Mouse (Mus musculus): ENCODE measurements around the gene Gm11060. TPM values are rescaled to one million over a fixed set of nuclear protein-coding genes. Genes with fewer than 3 reads are reported as not detected.

Gene Gm11060
- polyA plus RNA-seq, 2 experiments = not detected

- DNase-seq (ENCODE audit: low spot score) (no peak), ATAC-seq (ENCODE audit: low FRiP score, low read depth) (no peak)
- no peak overlapping the region for H3K4me2 ChIP-seq (replicated peaks; ENCODE audit: low read depth, low read length, severe bottlenecking)
- H3K9me3 ChIP-seq (ENCODE audit: control insufficient read depth, low read length) = no peaks in the 10 kb centered on the region
- TF ChIP-seq POLR2A (IDR thresholded peaks at IDR 0.05; ENCODE audit: borderline replicate concordance, extremely low read depth, insufficient read depth, insufficient read length) = no peak
- peaks cover 98% of the 10 kb centered on the region for H3K27me3 ChIP-seq (ENCODE audit: control insufficient read depth, insufficient read depth, low read length)
- H3K4me3 ChIP-seq (replicated peaks; ENCODE audit: low read length) = no peak overlapping the region
- H3K4me1 ChIP-seq (ENCODE audit: control insufficient read depth, insufficient read depth, low read length) = peaks cover 5% of the 10 kb centered on the region; the same call in 1 of the 2 replicates
- 6% methylated on average over 12 of the region's 12 CpGs for WGBS
- no peak overlapping the region for H3K9ac ChIP-seq (ENCODE audit: low read depth, low read length, severe bottlenecking)
- H3K27ac ChIP-seq (replicated peaks; ENCODE audit: low read depth, low read length) = no peak overlapping the region
- no peaks in the 10 kb centered on the region for H3K36me3 ChIP-seq (ENCODE audit: control insufficient read depth, insufficient read depth, low read length)
Observed at GRCm38 (mm10) chr2:105131061-105131810, 39.4 kb downstream of the Gm11060 start.

- 3% methylated on average over 2 of the region's 2 CpGs for WGBS
- no peak overlapping the region for H3K9ac ChIP-seq (ENCODE audit: low read depth, low read length, severe bottlenecking)
- no peaks in the 10 kb centered on the region for H3K9me3 ChIP-seq (ENCODE audit: control insufficient read depth, low read length)
- no peaks in the 10 kb centered on the region for H3K36me3 ChIP-seq (ENCODE audit: control insufficient read depth, insufficient read depth, low read length)
- DNase-seq (ENCODE audit: low spot score) (no peak), ATAC-seq (ENCODE audit: low FRiP score, low read depth) (no peak)
- H3K27me3 ChIP-seq (ENCODE audit: control insufficient read depth, insufficient read depth, low read length) = peaks cover 98% of the 10 kb centered on the region
- H3K27ac ChIP-seq (replicated peaks; ENCODE audit: low read depth, low read length) = no peak overlapping the region
- no peak overlapping the region for H3K4me3 ChIP-seq (replicated peaks; ENCODE audit: low read length)
- 0 out of 2 replicates have a peak, but pooled peaks cover 5% of the 10 kb centered on the region for H3K4me1 ChIP-seq (ENCODE audit: control insufficient read depth, insufficient read depth, low read length)
- no peak for TF ChIP-seq POLR2A (IDR thresholded peaks at IDR 0.05; ENCODE audit: borderline replicate concordance, extremely low read depth, insufficient read depth, insufficient read length)
- H3K4me2 ChIP-seq (replicated peaks; ENCODE audit: low read depth, low read length, severe bottlenecking) = no peak overlapping the region
Observed at GRCm38 (mm10) chr2:105131811-105132100, 39.9 kb downstream of the Gm11060 start.

GRCm38 (mm10) chr2:105132300-105132699, 40.5 kb downstream of the Gm11060 start:
- Histone ChIP-seq H3K4me3 (replicated peaks; ENCODE audit: low read length) (no peak overlapping the region), H3K27me3 (ENCODE audit: control insufficient read depth, insufficient read depth, low read length) (peaks cover 98% of the 10 kb centered on the region), H3K9ac (ENCODE audit: low read depth, low read length, severe bottlenecking) (no peak overlapping the region), H3K9me3 (ENCODE audit: control insufficient read depth, low read length) (no peaks in the 10 kb centered on the region), H3K4me2 (replicated peaks; ENCODE audit: low read depth, low read length, severe bottlenecking) (no peak overlapping the region), H3K4me1 (ENCODE audit: control insufficient read depth, insufficient read depth, low read length) (0 out of 2 replicates have a peak, but pooled peaks cover 2% of the 10 kb centered on the region), H3K36me3 (ENCODE audit: control insufficient read depth, insufficient read depth, low read length) (no peaks in the 10 kb centered on the region), H3K27ac (replicated peaks; ENCODE audit: low read depth, low read length) (no peak overlapping the region)
- no peak for TF ChIP-seq POLR2A (IDR thresholded peaks at IDR 0.05; ENCODE audit: borderline replicate concordance, extremely low read depth, insufficient read depth, insufficient read length)
- WGBS = under 1% methylated on average over 16 of the region's 17 CpGs
- ATAC-seq (ENCODE audit: low FRiP score, low read depth) (no peak), DNase-seq (ENCODE audit: low spot score) (no peak)

GRCm38 (mm10) chr2:105132933-105133795, 41.3 kb downstream of the Gm11060 start:
- no peak overlapping the region for H3K27ac ChIP-seq (replicated peaks; ENCODE audit: low read depth, low read length)
- H3K9ac ChIP-seq (ENCODE audit: low read depth, low read length, severe bottlenecking) = no peak overlapping the region
- no peak for TF ChIP-seq POLR2A (IDR thresholded peaks at IDR 0.05; ENCODE audit: borderline replicate concordance, extremely low read depth, insufficient read depth, insufficient read length)
- H3K4me1 ChIP-seq (ENCODE audit: control insufficient read depth, insufficient read depth, low read length) = no peaks in the 10 kb centered on the region
- WGBS = 2% methylated on average over 43 of the region's 43 CpGs
- H3K36me3 ChIP-seq (ENCODE audit: control insufficient read depth, insufficient read depth, low read length) = no peaks in the 10 kb centered on the region
- no peak overlapping the region for H3K4me3 ChIP-seq (replicated peaks; ENCODE audit: low read length)
- peaks cover 99% of the 10 kb centered on the region for H3K27me3 ChIP-seq (ENCODE audit: control insufficient read depth, insufficient read depth, low read length)
- no peaks in the 10 kb centered on the region for H3K9me3 ChIP-seq (ENCODE audit: control insufficient read depth, low read length)
- H3K4me2 ChIP-seq (replicated peaks; ENCODE audit: low read depth, low read length, severe bottlenecking) = no peak overlapping the region
- no peak for ATAC-seq (ENCODE audit: low FRiP score, low read depth)
- no peak for DNase-seq (ENCODE audit: low spot score)

GRCm38 (mm10) chr2:105134296-105134695, 42.5 kb downstream of the Gm11060 start:
- no peaks in the 10 kb centered on the region for H3K4me1 ChIP-seq (ENCODE audit: control insufficient read depth, insufficient read depth, low read length)
- H3K9me3 ChIP-seq (ENCODE audit: control insufficient read depth, low read length) = no peaks in the 10 kb centered on the region
- ATAC-seq (ENCODE audit: low FRiP score, low read depth) (no peak), DNase-seq (ENCODE audit: low spot score) (no peak)
- H3K4me3 ChIP-seq (replicated peaks; ENCODE audit: low read length) = no peak overlapping the region
- H3K9ac ChIP-seq (ENCODE audit: low read depth, low read length, severe bottlenecking) = no peak overlapping the region
- no peak for TF ChIP-seq POLR2A (IDR thresholded peaks at IDR 0.05; ENCODE audit: borderline replicate concordance, extremely low read depth, insufficient read depth, insufficient read length)
- WGBS = under 1% methylated on average over 19 of the region's 19 CpGs
- H3K27me3 ChIP-seq (ENCODE audit: control insufficient read depth, insufficient read depth, low read length) = peaks cover 95% of the 10 kb centered on the region
- no peaks in the 10 kb centered on the region for H3K36me3 ChIP-seq (ENCODE audit: control insufficient read depth, insufficient read depth, low read length)
- no peak overlapping the region for H3K4me2 ChIP-seq (replicated peaks; ENCODE audit: low read depth, low read length, severe bottlenecking)
- no peak overlapping the region for H3K27ac ChIP-seq (replicated peaks; ENCODE audit: low read depth, low read length)

All from limb, embryonic 14.5 days (tissue).